Mouse (Mus musculus) embryo, embryonic 9.5 days (tissue): ENCODE data around the gene Irf7.
A peak's percentile ranks its signal among the peaks of the same experiment; 100 is the strongest.

Experiments
- DNase-seq: peaks from one replicate; pipeline ENCODE4 v3.0.0-alpha.2; 2017; ENCODE audit errors: extremely low spot score

Gene Irf7

DNA sequence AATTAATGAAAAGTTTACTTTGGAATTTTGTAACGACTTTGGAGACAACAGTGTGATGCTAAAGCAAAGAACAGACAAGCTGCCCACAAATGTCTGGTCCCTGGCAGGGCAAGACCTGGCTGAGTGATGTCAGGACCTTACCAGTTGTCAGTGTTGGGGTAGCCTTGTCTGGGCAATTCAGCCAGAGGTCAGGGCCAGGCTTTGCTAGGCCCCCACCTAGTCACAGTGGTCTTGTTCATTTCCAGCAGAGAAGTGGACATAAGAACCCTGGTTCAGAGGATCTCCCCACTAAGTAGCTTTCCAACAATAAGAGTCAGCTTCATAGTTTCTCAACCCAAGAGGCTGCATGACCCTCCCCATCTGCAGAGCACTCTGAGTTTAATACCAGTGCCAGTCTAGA, 45.9 kb downstream of the Irf7 start:
- DNase-seq = no peak

DNA sequence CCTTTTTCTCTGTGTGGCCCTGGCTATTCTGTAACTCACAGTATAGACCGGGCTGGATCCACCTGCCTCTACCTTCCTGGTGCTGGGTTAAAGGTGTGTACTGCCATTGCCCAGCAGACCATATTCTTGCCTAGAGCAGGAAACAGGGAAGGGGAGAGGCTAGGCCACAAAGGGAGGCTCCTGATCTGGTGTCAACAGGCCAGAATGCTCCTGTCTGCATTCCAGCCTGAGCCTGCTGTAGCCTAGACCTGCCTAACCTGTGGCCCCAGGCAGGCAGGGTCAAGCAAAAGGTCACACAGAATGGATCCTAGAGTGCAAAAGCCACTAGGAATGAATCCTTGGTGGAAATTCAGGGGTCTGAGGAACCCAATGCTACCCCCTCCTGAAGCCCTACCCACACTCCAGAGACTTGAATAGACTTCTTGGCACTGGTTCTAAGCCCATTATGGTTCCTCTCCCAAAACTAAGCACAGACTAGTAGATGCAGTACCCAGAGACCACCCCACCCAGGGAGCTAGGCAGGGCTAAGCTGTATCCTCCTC, 46.7 kb downstream of the Irf7 start:
- no peak for DNase-seq

- no peak for DNase-seq
These were observed 47.6 kb downstream of the Irf7 start for GRCm38 (mm10) chr7:141218557-141219133.

DNA sequence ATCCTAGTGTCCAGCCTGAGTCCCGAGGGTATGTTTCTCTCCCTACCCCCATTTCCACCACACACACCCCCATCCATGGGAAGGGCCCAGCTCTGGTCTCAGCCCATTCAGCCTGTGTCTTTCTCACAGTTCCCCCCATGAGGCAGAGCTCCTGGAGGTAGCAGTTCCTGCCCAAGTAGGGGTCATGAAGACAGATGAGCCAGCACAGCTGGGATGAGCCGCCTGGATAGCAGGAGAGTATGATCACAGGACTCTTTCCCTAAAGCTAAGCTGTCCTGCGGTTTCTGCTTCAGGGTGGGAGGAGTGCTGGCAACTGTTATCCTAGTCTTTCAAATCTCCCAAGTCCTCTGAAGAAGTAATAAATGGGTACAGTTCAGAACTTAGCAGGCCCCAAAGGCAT, 48.1 kb downstream of the Irf7 start:
- no peak for DNase-seq

DNA sequence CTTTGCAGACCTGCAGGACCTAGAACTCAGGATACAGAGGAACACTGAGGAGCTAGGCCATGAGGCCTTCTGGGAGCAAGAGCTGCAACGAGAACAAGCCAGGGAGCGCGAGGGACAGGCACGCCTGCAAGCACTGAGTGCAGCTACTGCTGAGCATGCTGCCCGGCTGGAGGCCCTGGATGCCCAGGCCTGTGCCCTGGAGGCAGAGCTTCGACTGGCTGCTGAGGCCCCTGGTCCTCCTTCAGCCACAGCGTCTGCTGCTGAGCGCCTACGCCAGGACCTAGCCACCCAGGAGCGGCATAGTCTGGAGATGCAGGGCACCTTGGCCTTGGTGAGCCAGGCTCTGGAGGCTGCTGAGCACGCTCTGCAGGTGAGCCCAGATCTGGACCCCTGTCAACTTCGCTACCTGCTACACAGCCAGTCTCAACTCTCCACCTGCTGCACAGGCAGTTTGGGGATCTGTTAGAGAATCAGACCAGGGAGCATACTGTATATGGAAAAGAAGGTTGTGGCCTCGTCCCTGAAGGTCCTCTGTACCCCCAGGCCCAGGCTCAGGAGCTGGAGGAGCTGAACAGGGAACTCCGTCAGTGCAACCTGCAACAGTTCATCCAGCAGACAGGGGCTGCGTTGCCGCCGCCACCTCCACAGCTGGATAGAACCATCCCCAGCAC, 48.8 kb downstream of the Irf7 start:
- no peak for DNase-seq

- DNase-seq = no peak
These were observed 49.4 kb downstream of the Irf7 start for GRCm38 (mm10) chr7:141216894-141217293.

DNA sequence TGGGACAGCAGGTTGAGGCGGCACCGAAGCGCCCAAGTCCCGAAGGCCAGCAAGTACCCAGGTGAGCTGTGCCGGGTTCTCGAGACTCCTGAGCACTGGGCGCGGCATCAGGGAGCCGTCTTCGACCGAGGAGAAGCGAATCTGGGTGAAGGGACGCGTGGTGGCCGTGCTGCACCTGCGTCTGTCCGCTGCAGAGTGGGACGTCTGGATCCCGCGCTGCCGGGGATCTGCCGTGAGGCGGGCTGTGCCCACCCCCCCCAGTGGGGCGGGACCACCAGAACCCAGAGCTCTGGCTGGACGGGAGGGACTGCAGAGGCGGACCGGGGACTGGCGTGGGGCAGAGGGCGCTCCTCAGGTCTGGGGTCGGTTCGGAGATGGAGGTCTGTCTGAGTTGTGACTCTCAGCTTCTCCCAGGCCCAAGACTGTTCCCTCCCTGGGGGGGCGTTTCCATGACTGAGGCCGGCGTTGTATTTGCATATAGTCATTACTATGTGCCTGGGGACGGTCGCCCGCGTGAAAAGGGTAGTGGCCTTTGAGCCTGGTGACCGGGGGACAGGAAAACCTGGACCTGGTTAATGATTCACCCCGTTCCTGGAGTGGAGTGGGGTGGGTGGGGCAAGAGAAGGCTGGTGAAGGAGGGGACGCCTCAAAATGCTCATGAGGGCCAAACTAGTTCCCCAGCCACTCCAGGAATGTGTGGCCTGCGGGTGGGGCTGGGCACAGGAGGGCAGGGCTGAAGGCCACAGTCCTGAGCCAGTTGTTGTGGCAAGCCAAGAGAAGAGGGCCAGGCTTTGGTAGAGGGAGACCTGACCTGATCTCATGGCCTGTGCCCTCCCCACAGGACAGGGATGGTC, 50.2 kb downstream of the Irf7 start:
- DNase-seq = peak; percentile 86

DNA sequence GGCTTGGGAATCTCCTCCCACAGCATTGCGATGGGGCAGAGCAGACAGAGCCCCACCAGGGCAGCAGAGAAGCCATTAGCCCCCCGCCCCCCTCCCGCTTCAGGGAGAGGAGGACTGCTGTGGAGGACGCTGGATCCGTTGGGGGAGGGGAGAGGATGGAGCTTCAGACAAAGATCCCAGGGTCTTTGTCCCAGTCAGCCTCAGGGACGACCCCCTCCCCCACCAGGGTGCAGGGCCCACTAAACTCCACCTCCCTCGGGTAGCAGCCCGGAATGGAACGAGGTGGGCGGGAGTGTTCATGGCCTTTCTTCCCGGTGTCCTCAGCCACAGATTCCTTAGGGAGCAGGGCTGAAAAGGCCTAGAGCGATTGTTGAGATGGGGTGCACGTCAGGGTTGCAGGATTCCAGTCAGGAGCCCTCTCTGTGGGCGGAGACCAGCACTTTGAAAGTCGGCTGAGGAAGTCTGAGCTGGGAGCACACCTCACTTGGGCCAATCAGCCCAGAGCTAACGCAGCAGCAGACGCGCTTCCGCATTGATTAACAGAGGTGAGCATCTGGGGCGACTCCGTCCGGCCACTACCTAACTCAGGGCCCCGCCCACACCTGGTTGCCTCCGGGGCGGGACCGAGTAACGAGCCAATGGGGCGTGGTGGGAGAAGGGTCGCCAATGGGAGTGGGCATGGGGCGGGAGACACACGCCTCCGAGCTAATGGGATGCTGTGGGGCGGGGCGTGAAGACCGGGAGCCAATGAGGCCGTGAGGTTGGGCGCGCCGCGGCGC, 51.0 kb downstream of the Irf7 start, which contains the start of gene Rassf7:
Gene Rassf7, plus strand, starts transcription at position 760 of the 779 bp plus-strand sequence.
- peak; percentile 98 for DNase-seq

DNA sequence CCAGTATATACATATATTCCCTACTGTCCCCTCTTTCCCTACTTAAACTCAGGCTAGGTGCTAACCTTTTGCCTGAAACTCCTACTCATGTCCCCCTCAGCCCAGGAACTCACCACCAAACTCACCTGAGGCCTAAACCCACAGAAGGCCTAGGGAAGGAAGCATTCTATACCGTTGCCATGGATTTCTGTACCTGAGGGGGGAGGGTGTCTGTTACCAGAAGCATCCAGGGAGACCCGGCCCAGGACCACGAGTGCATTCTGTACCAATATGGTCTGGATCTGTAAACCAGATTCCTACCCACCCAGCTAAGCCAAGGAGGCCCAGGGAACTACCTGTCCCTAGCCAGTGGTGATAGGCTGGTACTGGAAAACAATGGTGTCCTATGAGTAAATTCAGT, 52.0 kb downstream of the Irf7 start:
- no peak for DNase-seq

GRCm38 (mm10) chr7:141213605-141214235, 52.6 kb downstream of the Irf7 start, which contains the start of gene Lmntd2:
Gene Lmntd2, minus strand, starts transcription at chr7:141214080.
- no peak for DNase-seq

DNA sequence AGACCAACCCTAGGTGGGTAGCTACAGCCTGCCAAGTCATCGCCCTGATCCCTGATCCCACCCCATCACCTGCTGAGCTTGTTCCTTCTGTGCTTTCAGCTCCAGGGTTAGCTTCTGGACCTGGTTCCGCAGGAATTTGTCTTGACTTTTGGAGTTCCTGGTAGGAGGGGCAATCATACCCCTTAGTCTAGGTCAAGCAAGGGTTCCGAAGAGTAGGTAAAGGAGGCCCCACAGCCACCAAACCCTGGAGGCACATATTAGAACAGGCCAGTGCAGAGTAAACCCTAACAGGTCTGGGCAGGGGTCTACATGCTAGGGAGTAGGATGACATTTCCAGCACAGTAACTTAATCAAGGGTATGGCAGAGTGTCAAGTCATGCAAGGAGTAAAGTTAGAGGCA, 53.1 kb downstream of the Irf7 start:
- DNase-seq = no peak
